Mouse (Mus musculus) hindbrain, embryonic 16.5 days (tissue): ENCODE results near the gene Abcd3. TPM values are rescaled to one million over a fixed set of nuclear protein-coding genes. Genes with fewer than 3 reads are reported as not detected.

Source experiments
- ATAC-seq: fragments of 200-750 bp; cut with Nextera tagmentation; 2 replicates; pipeline ENCODE4 v1.8.0; 2017; ENCODE audit warnings: moderate TSS enrichment, moderate library complexity
- H3K27ac ChIP-seq: fragments of 300-500 bp; sonication (generic); 2 replicates; pipeline ENCODE4 v1.5.1; 2014; ENCODE audit warnings: low read depth, mild to moderate bottlenecking, control low read depth, low read length, moderate library complexity
- H3K27me3 ChIP-seq: fragments of 300-500 bp; sonication (generic); replicated peaks from 2 replicates; pipeline ENCODE4 v1.6.1; 2014; ENCODE audit warnings: low read length; ENCODE audit not compliant: control insufficient read depth, insufficient read depth
- H3K36me3 ChIP-seq: fragments of 300-500 bp; sonication (generic); 2 replicates; pipeline ENCODE4 v1.6.1; 2014; ENCODE audit warnings: mild to moderate bottlenecking, low read length, moderate library complexity, mixed read lengths; ENCODE audit not compliant: control insufficient read depth, insufficient read depth
- H3K4me1 ChIP-seq: fragments of 300-500 bp; sonication (generic); 2 replicates; pipeline ENCODE4 v1.6.1; 2014; ENCODE audit warnings: low read depth, low read length; ENCODE audit not compliant: control insufficient read depth, insufficient read depth
- H3K4me2 ChIP-seq: fragments of 300-500 bp; sonication (generic); 2 replicates; pipeline ENCODE4 v1.6.1; 2014; ENCODE audit warnings: mild to moderate bottlenecking, low read length, control low read depth, moderate library complexity
- H3K4me3 ChIP-seq: fragments of 300-500 bp; sonication (generic); 2 replicates; pipeline ENCODE4 v1.5.1; 2014; ENCODE audit warnings: mild to moderate bottlenecking, low read length, control low read depth, moderate library complexity
- H3K9ac ChIP-seq: fragments of 300-500 bp; sonication (generic); 2 replicates; pipeline ENCODE4 v1.6.1; 2014; ENCODE audit warnings: low read depth, mild to moderate bottlenecking, control low read depth, low read length, moderate library complexity
- H3K9me3 ChIP-seq: fragments of 300-500 bp; sonication (generic); 2 replicates; pipeline ENCODE4 v1.6.1; 2014; ENCODE audit warnings: mild to moderate bottlenecking, low read length, moderate library complexity; ENCODE audit not compliant: control insufficient read depth
- WGBS: fragments of 180-500 bp; shearing (Covaris S2); extraction: QIAGEN DNeasy Blood & Tissue Kit; methylation state at CpG from one replicate; pipeline ENCODE4 v1.1.7; 2014; 5-methylcytosine and 5-hydroxymethylcytosine counted together
- polyA plus RNA-seq: library from polyadenylated mRNA; unstranded; fragments of >200 nt; fragmentation: Nextera tagmentation; extraction: Ambion mirVana; gene quantifications from 2 replicates; pipeline ENCODE4 v1.2.1, GENCODE M21; 2015

Abcd3 gene
- polyA plus RNA-seq, 1 experiment from 2014 or later: 84.4 TPM

DNA sequence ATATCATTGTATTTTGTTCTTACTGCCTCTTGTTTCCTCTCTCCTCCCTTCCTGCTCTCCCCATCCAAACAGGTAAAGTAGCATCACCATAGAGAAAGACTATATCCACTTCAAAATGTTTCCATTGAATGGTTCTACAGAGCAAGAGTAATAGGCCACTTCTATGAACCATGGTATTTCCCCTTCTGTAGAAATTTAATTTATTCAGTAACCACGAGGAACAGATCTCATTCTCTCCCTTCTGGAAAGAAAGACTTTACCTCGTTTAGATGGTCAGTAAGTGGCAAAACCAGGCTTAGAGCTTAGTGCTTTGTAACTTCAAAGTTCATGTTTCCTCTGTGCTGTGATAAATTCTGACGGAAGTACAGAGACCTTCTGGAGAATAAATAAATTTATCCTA, 28.9 kb upstream of the Abcd3 start:
- no peaks in the 10 kb centered on the region for H3K9me3 ChIP-seq
- no peaks in the 10 kb centered on the region for H3K27me3 ChIP-seq
- no peak overlapping the region for H3K9ac ChIP-seq
- no peaks in the 10 kb centered on the region for H3K4me1 ChIP-seq
- ATAC-seq: no peak
- WGBS: 76% methylated on average over 3 of the region's 3 CpGs
- no peak overlapping the region for H3K27ac ChIP-seq
- no peak overlapping the region for H3K4me2 ChIP-seq
- H3K4me3 ChIP-seq: no peak overlapping the region
- H3K36me3 ChIP-seq: no peaks in the 10 kb centered on the region

DNA sequence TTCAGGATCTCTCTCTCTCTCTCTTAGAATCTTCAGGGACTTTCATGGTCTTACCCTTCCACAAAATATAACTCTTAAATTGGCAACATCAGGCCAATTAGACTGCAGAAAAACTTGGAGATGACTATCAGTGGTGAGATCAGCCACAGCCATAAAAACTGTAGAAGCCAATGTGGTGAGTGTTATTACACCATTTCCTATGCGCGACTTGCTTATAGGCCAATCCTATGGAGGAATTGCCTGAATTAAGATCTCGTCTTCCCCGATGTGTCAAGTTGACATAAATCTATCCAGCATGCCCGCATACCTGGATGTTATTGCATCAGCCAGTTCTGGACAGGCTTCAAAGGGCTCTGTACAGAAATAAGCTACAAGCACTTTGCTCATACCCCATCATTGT, 28.2 kb upstream of the Abcd3 start:
- H3K27me3 ChIP-seq: no peaks in the 10 kb centered on the region
- H3K4me2 ChIP-seq: no peak overlapping the region
- no peaks in the 10 kb centered on the region for H3K4me1 ChIP-seq
- no peak overlapping the region for H3K4me3 ChIP-seq
- H3K9me3 ChIP-seq: no peaks in the 10 kb centered on the region
- no peaks in the 10 kb centered on the region for H3K36me3 ChIP-seq
- no peak overlapping the region for H3K27ac ChIP-seq
- H3K9ac ChIP-seq: no peak overlapping the region
- 88% methylated on average over 5 of the region's 5 CpGs for WGBS
- no peak for ATAC-seq

DNA sequence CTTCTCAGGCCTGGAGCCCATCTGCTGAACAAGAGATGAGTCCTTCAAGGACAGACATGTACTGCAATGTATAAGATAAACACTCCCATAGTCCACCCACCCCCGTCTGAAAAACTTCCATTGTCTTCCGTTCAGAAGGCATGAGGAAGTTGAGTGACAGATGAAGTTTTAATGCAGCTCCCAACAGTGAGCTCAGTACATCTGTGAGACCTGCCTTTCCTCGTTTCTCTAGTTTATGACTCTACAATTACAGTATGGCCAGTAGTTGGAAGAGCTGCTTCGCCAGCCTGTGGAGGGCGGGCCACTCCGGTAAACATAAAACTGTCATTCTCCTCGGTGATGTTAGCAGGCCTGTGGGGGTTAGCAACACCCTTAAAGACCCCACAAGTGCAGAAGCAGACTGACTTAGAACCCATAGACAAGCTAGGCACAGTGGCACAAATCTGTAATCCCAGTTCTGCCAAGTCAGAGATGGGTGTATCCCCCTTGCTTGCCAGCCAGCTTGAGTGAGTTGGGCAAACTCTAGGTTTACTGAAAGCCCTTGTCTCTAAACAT, 27.3 kb upstream of the Abcd3 start:
- H3K9me3 ChIP-seq: no peaks in the 10 kb centered on the region
- H3K9ac ChIP-seq: no peak overlapping the region
- no peak overlapping the region for H3K4me3 ChIP-seq
- no peak overlapping the region for H3K27ac ChIP-seq
- H3K27me3 ChIP-seq: no peaks in the 10 kb centered on the region
- no peak overlapping the region for H3K4me2 ChIP-seq
- 77% methylated on average over 7 of the region's 7 CpGs for WGBS
- no peaks in the 10 kb centered on the region for H3K4me1 ChIP-seq
- no peak for ATAC-seq
- H3K36me3 ChIP-seq: no peaks in the 10 kb centered on the region

GRCm38 (mm10) chr3:121841412-121842014, 26.4 kb upstream of the Abcd3 start:
- H3K4me1 ChIP-seq: no peaks in the 10 kb centered on the region
- H3K36me3 ChIP-seq: no peaks in the 10 kb centered on the region
- H3K4me2 ChIP-seq: no peak overlapping the region
- H3K27ac ChIP-seq: no peak overlapping the region
- no peaks in the 10 kb centered on the region for H3K9me3 ChIP-seq
- no peak for ATAC-seq
- no peak overlapping the region for H3K4me3 ChIP-seq
- WGBS: 81% methylated on average over 9 of the region's 9 CpGs
- no peaks in the 10 kb centered on the region for H3K27me3 ChIP-seq
- H3K9ac ChIP-seq: no peak overlapping the region

DNA sequence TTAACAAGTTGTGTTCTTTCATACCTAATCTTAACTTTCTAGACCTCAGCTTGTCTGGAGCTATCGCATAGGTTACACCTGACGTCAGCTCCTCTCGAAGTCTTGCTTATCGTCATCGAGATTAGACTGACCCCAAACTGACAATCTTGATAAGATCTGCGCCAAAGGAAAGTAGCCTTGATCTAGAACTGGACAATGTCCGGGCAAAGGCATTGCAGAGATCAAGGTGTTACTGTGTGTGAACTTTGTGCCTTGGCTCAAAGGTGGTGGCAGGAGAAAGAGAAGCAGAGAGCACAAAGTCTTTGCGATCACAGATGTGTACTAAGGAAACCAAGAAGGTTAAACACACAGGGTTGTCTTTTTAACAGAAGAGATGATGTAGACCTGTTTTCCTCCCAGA, 25.2 kb upstream of the Abcd3 start:
- H3K9me3 ChIP-seq: no peaks in the 10 kb centered on the region
- no peak for ATAC-seq
- no peak overlapping the region for H3K4me2 ChIP-seq
- H3K27ac ChIP-seq: no peak overlapping the region
- no peak overlapping the region for H3K4me3 ChIP-seq
- no peaks in the 10 kb centered on the region for H3K27me3 ChIP-seq
- no peaks in the 10 kb centered on the region for H3K36me3 ChIP-seq
- H3K4me1 ChIP-seq: no peaks in the 10 kb centered on the region
- WGBS: 97% methylated on average over 8 of the region's 8 CpGs
- H3K9ac ChIP-seq: no peak overlapping the region

GRCm38 (mm10) chr3:121834732-121835131, 19.6 kb upstream of the Abcd3 start:
- no peaks in the 10 kb centered on the region for H3K4me1 ChIP-seq
- H3K9me3 ChIP-seq: no peaks in the 10 kb centered on the region
- no peak overlapping the region for H3K27ac ChIP-seq
- 79% methylated on average over 2 of the region's 2 CpGs for WGBS
- no peak overlapping the region for H3K4me2 ChIP-seq
- ATAC-seq: no peak
- no peak overlapping the region for H3K9ac ChIP-seq
- H3K4me3 ChIP-seq: no peak overlapping the region
- H3K36me3 ChIP-seq: no peaks in the 10 kb centered on the region
- H3K27me3 ChIP-seq: no peaks in the 10 kb centered on the region

GRCm38 (mm10) chr3:121834250-121834649, 19.1 kb upstream of the Abcd3 start:
- Histone ChIP-seq H3K36me3 (no peaks in the 10 kb centered on the region), H3K9ac (no peak overlapping the region), H3K4me3 (no peak overlapping the region), H3K9me3 (no peaks in the 10 kb centered on the region), H3K27me3 (no peaks in the 10 kb centered on the region), H3K4me2 (no peak overlapping the region), H3K27ac (no peak overlapping the region), H3K4me1 (no peaks in the 10 kb centered on the region)
- no peak for ATAC-seq
- WGBS: 91% methylated on average over 4 of the region's 4 CpGs

DNA sequence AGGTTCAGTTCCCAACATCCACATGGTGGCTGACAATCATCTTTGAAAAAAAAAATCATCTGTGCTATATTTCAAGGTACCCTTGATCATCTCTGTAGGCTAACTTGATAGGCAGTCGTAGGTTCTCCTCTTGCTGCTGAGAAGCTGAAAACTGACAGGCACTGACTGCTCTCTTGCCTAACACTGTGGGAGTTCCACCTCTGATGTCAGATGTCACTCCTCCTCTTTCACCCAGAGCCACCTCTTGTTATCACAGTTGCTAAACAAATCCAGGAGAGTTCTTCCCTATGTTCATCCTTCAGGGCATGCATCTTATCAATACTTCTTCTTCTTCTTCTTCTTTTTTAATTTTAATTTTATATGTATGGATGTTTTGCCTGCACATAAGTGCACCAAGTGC, 10.0 kb upstream of the Abcd3 start:
- no peaks in the 10 kb centered on the region for H3K36me3 ChIP-seq
- no peaks in the 10 kb centered on the region for H3K4me1 ChIP-seq
- no peaks in the 10 kb centered on the region for H3K27me3 ChIP-seq
- no peak overlapping the region for H3K9ac ChIP-seq
- no peaks in the 10 kb centered on the region for H3K9me3 ChIP-seq
- 94% methylated on average over 1 of the region's 1 CpGs for WGBS
- no peak overlapping the region for H3K27ac ChIP-seq
- H3K4me3 ChIP-seq: no peak overlapping the region
- no peak overlapping the region for H3K4me2 ChIP-seq
- ATAC-seq: no peak

DNA sequence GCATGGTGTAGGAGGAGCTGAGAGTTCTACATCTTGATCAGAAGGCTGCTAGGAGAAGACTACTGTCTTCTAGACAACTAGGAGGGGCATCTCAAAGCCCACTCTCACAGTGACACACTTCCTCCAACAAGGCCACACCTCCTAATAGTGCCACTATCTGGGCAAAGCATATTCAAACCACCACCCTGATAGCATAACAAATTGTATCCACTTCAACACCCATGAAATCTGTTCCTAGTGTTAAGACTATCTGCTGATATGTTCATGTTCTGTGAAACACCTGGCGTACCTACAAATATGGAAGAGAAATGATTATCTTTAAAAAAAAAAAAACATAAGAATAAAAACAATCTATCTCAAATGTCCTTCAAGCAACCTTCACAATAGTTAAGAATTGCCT, 9.2 kb upstream of the Abcd3 start:
- no peaks in the 10 kb centered on the region for H3K9me3 ChIP-seq
- no peak overlapping the region for H3K27ac ChIP-seq
- no peaks in the 10 kb centered on the region for H3K4me1 ChIP-seq
- no peak overlapping the region for H3K9ac ChIP-seq
- no peak overlapping the region for H3K4me3 ChIP-seq
- H3K27me3 ChIP-seq: no peaks in the 10 kb centered on the region
- no peaks in the 10 kb centered on the region for H3K36me3 ChIP-seq
- H3K4me2 ChIP-seq: no peak overlapping the region
- WGBS: 98% methylated on average over 1 of the region's 1 CpGs
- ATAC-seq: no peak

DNA sequence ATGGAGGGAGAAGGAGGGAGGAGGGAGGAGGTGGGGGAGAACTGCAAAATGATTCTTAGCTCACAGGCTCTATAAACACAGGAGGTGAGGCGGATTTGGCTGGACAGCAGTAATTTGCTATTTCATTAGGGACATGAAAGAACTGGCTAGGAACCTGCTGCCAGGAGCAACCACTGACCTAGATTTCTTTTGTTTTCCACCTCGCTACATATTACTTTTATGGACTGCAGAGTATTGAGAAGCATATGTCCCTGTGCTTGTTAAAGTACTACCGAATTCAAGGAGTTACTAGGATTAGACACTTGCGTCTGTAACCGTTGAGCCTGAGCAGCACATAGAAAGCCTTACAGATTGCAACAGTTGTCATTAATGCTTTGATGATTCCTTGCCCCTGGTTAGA, 7.5 kb upstream of the Abcd3 start:
- Histone ChIP-seq H3K4me3 (no peak overlapping the region), H3K27me3 (no peaks in the 10 kb centered on the region), H3K9ac (no peak overlapping the region), H3K4me2 (no peak overlapping the region), H3K4me1 (no peaks in the 10 kb centered on the region), H3K36me3 (no peaks in the 10 kb centered on the region), H3K9me3 (no peaks in the 10 kb centered on the region), H3K27ac (no peak overlapping the region)
- ATAC-seq: no peak
- 88% methylated on average over 5 of the region's 5 CpGs for WGBS
